In the genomic region with DNA sequence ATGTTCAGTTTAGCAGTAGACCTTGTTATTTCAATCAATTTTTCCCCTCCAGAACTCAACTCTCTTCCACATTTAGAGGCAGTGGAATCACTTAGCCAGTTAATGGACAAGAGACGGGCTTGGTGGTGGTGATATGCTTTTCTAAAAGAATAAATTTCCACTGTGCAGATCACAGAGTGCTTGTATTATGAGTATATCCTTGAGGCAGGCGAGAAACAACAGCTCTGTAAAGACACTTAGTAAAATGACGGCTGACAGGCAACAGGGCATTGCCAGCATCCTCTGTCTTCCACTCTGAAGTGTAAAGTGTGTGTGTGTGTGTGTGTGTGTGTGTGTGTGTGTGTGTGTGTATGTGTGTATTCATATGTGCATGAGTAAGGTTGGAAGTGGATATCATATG, we compare ENCODE assay signal across 29 mouse cellular contexts.
DNase-seq lines count a peak whose midpoint lies in the region; ATAC-seq and TF ChIP-seq lines count a peak whose summit lies in the region.
"Had no signal": no experiment of that assay in that cellular context is flagged by ENCODE, and none has a peak within 500 bp of the region (broad histone marks: within the 10 kb centered on the region; RNA-seq: fewer than 3 reads in every experiment).

No protein-coding gene starts in this region.

- no peak overlapping the region for H3K4me3 ChIP-seq in forebrain, embryonic 15.5 days
- H3K4me3 ChIP-seq in forebrain, embryonic 12.5 days (replicated peaks) = no peak overlapping the region
- H3K4me3 ChIP-seq in midbrain, embryonic 11.5 days (ENCODE audit: low read depth, low read length) = no peak overlapping the region
- H3K4me3 ChIP-seq in midbrain, postnatal 0 days (ENCODE audit: low read depth, low read length) = no peak overlapping the region
- no peak overlapping the region for H3K4me3 ChIP-seq in cortical plate, adult 2 months (ENCODE audit: insufficient read depth, low read length)
- no peak overlapping the region for H3K4me3 ChIP-seq in forebrain, postnatal 0 days (ENCODE audit: low read depth, low read length)
- H3K4me3 ChIP-seq: embryonic facial prominence, embryonic 10.5 days; embryonic facial prominence, embryonic 13.5 days; erythroblast, embryonic 14.5 days; gastrocnemius, adult 2 months; heart, embryonic 12.5 days; heart, embryonic 15.5 days; hindbrain, embryonic 10.5 days; hindbrain, embryonic 13.5 days had no signal

- 59% methylated on average over 3 of the region's 3 CpGs for WGBS in forebrain, embryonic 15.5 days
- WGBS in forebrain, embryonic 12.5 days = 76% methylated on average over 3 of the region's 3 CpGs
- 81% methylated on average over 3 of the region's 3 CpGs for WGBS in midbrain, embryonic 11.5 days
- 69% methylated on average over 3 of the region's 3 CpGs for whole genome bisulfite sequencing in midbrain, postnatal 0 days
- WGBS in forebrain, postnatal 0 days = 39% methylated on average over 3 of the region's 3 CpGs

- no peaks in the 10 kb centered on the region for H3K27me3 ChIP-seq in forebrain, embryonic 15.5 days
- no peaks in the 10 kb centered on the region for H3K27me3 ChIP-seq in forebrain, embryonic 12.5 days
- H3K27me3 ChIP-seq in midbrain, embryonic 11.5 days (ENCODE audit: control insufficient read depth, insufficient read depth, low read length) = no peaks in the 10 kb centered on the region
- no peaks in the 10 kb centered on the region for H3K27me3 ChIP-seq in midbrain, postnatal 0 days (ENCODE audit: insufficient read depth, low read length)
- no peaks in the 10 kb centered on the region for H3K27me3 ChIP-seq in forebrain, postnatal 0 days (ENCODE audit: insufficient read depth, low read length)
- H3K27me3 ChIP-seq: embryonic facial prominence, embryonic 13.5 days; heart, embryonic 12.5 days; heart, embryonic 15.5 days; hindbrain, embryonic 13.5 days had no signal

- no peaks in the 10 kb centered on the region for H3K36me3 ChIP-seq in forebrain, embryonic 15.5 days
- no peaks in the 10 kb centered on the region for H3K36me3 ChIP-seq in forebrain, embryonic 12.5 days (replicated peaks)
- no peaks in the 10 kb centered on the region for H3K36me3 ChIP-seq in midbrain, embryonic 11.5 days (ENCODE audit: control insufficient read depth, insufficient read depth, low read length)
- no peaks in the 10 kb centered on the region for H3K36me3 ChIP-seq in midbrain, postnatal 0 days (ENCODE audit: insufficient read depth, low read length)
- no peaks in the 10 kb centered on the region for H3K36me3 ChIP-seq in forebrain, postnatal 0 days (ENCODE audit: insufficient read depth)
- H3K36me3 ChIP-seq: embryonic facial prominence, embryonic 10.5 days; embryonic facial prominence, embryonic 13.5 days; heart, embryonic 12.5 days; heart, embryonic 15.5 days; hindbrain, embryonic 10.5 days; hindbrain, embryonic 13.5 days had no signal

- H3K27ac ChIP-seq in forebrain, embryonic 15.5 days (replicated peaks) = peak overlapping the region; percentile 79
- no peak overlapping the region for H3K27ac ChIP-seq in forebrain, embryonic 12.5 days
- H3K27ac ChIP-seq in midbrain, embryonic 11.5 days (ENCODE audit: low read depth, low read length) = no peak overlapping the region
- no peak overlapping the region for H3K27ac ChIP-seq in midbrain, postnatal 0 days (ENCODE audit: low read depth, low read length)
- H3K27ac ChIP-seq in cortical plate, adult 2 months (ENCODE audit: insufficient read depth, low read length) = peak overlapping the region; percentile 64
- H3K27ac ChIP-seq in forebrain, postnatal 0 days (ENCODE audit: low read depth, low read length) = peak overlapping the region; percentile 79
- H3K27ac ChIP-seq: embryonic facial prominence, embryonic 10.5 days; embryonic facial prominence, embryonic 13.5 days; gastrocnemius, adult 2 months; heart, embryonic 15.5 days; hindbrain, embryonic 10.5 days; hindbrain, embryonic 13.5 days had no signal

- no peak overlapping the region for H3K9ac ChIP-seq in forebrain, embryonic 15.5 days (replicated peaks)
- H3K9ac ChIP-seq in forebrain, embryonic 12.5 days = no peak overlapping the region
- H3K9ac ChIP-seq in midbrain, embryonic 11.5 days (ENCODE audit: low read length) = no peak overlapping the region
- no peak overlapping the region for H3K9ac ChIP-seq in midbrain, postnatal 0 days (replicated peaks; ENCODE audit: low read length, poor library complexity, severe bottlenecking)
- no peak overlapping the region for H3K9ac ChIP-seq in forebrain, postnatal 0 days
- H3K9ac ChIP-seq: embryonic facial prominence, embryonic 13.5 days; heart, embryonic 12.5 days; heart, embryonic 15.5 days; hindbrain, embryonic 13.5 days had no signal

- peaks cover 8% of the 10 kb centered on the region; the same call in 1 of the 2 replicates for H3K4me1 ChIP-seq in forebrain, embryonic 15.5 days
- no peaks in the 10 kb centered on the region for H3K4me1 ChIP-seq in forebrain, embryonic 12.5 days
- no peaks in the 10 kb centered on the region for H3K4me1 ChIP-seq in midbrain, embryonic 11.5 days (ENCODE audit: control insufficient read depth, insufficient read depth, low read length)
- H3K4me1 ChIP-seq in midbrain, postnatal 0 days (ENCODE audit: insufficient read depth, low read length) = no peaks in the 10 kb centered on the region
- peaks cover 13% of the 10 kb centered on the region for H3K4me1 ChIP-seq in cortical plate, adult 2 months (ENCODE audit: control insufficient read depth, insufficient read depth, low read length)
- H3K4me1 ChIP-seq in forebrain, postnatal 0 days (ENCODE audit: insufficient read depth) = peaks cover 12% of the 10 kb centered on the region; the same call in 1 of the 2 replicates
- H3K4me1 ChIP-seq: embryonic facial prominence, embryonic 10.5 days; embryonic facial prominence, embryonic 13.5 days; heart, embryonic 12.5 days; heart, embryonic 15.5 days; hindbrain, embryonic 10.5 days; hindbrain, embryonic 13.5 days had no signal

- TF ChIP-seq CTCF in midbrain, postnatal 0 days (IDR thresholded peaks at IDR 0.05) = no peak
- TF ChIP-seq CTCF in cortical plate, adult 2 months (IDR thresholded peaks at IDR 0.05; ENCODE audit: extremely low read depth, insufficient read depth, low read length) = no peak
- no peak for TF ChIP-seq CTCF in forebrain, postnatal 0 days (IDR thresholded peaks at IDR 0.05; ENCODE audit: low read depth)

- H3K9me3 ChIP-seq in forebrain, embryonic 15.5 days = no peaks in the 10 kb centered on the region
- H3K9me3 ChIP-seq in forebrain, embryonic 12.5 days = no peaks in the 10 kb centered on the region
- no peaks in the 10 kb centered on the region for H3K9me3 ChIP-seq in midbrain, embryonic 11.5 days (ENCODE audit: control insufficient read depth, low read length)
- H3K9me3 ChIP-seq in midbrain, postnatal 0 days (ENCODE audit: low read length) = no peaks in the 10 kb centered on the region
- no peaks in the 10 kb centered on the region for H3K9me3 ChIP-seq in forebrain, postnatal 0 days (ENCODE audit: low read length)
- H3K9me3 ChIP-seq: embryonic facial prominence, embryonic 10.5 days; embryonic facial prominence, embryonic 13.5 days; heart, embryonic 12.5 days; heart, embryonic 15.5 days; hindbrain, embryonic 10.5 days; hindbrain, embryonic 13.5 days had no signal

- peak; percentile 35 for DNase-seq in midbrain, embryonic 11.5 days (ENCODE audit: low spot score, missing footprints)
- DNase-seq in midbrain, postnatal 0 days (ENCODE audit: low spot score) = no peak
- DNase-seq in forebrain, postnatal 0 days = no peak
- DNase-seq in embryo, embryonic 10.5 days (ENCODE audit: low spot score) = no peak
- DNase-seq: adrenal gland, adult 2 months; adrenal gland, postnatal 14 days; cerebellum, adult 18-20 months; cerebellum, adult 9-10 months; cerebellum, postnatal 14 days; embryo, embryonic 11 days; gastrocnemius, adult 2 months; gastrocnemius, postnatal 25 days; heart, adult 18-20 months; heart, postnatal 10 days; heart, postnatal 36 days; kidney, adult 18-20 months had no signal

- H3K4me2 ChIP-seq in forebrain, embryonic 15.5 days (replicated peaks) = no peak overlapping the region
- no peak overlapping the region for H3K4me2 ChIP-seq in forebrain, embryonic 12.5 days
- no peak overlapping the region for H3K4me2 ChIP-seq in midbrain, embryonic 11.5 days
- no peak overlapping the region for H3K4me2 ChIP-seq in midbrain, postnatal 0 days (ENCODE audit: low read depth, low read length, poor library complexity, severe bottlenecking)
- no peak overlapping the region for H3K4me2 ChIP-seq in forebrain, postnatal 0 days (ENCODE audit: low read depth)
- H3K4me2 ChIP-seq: embryonic facial prominence, embryonic 13.5 days; heart, embryonic 12.5 days; heart, embryonic 15.5 days; hindbrain, embryonic 13.5 days had no signal

- ATAC-seq in forebrain, embryonic 15.5 days (replicated peaks) = peak; percentile 58; the same call in 1 of the 2 replicates
- no peak for ATAC-seq in forebrain, embryonic 12.5 days (ENCODE audit: low FRiP score)
- ATAC-seq in midbrain, embryonic 11.5 days (ENCODE audit: low FRiP score) = no peak
- ATAC-seq in midbrain, postnatal 0 days (ENCODE audit: low FRiP score) = no peak
- ATAC-seq in forebrain, postnatal 0 days = peak; percentile 42; the same call in 1 of the 2 replicates
- ATAC-seq: CD4-positive, CD25-positive, alpha-beta regulatory T cell, adult 4 months; hindbrain, embryonic 16.5 days; intestine, embryonic 16.5 days had no signal

- no peak for TF ChIP-seq POLR2A in cortical plate, adult 2 months (IDR thresholded peaks at IDR 0.05; ENCODE audit: extremely low read depth, insufficient read depth, low read length)

Comparison
In these comparisons a context has a peak if more than half of its experiments do, and no peak if none do; other contexts are left out.
1. ATAC-seq: peak in forebrain, embryonic 15.5 days (single experiment) and forebrain, postnatal 0 days (single experiment); none in forebrain, embryonic 12.5 days (single experiment), midbrain, embryonic 11.5 days (single experiment) and midbrain, postnatal 0 days (single experiment).
2. H3K27ac ChIP-seq: peak in forebrain, embryonic 15.5 days (single experiment), cortical plate, adult 2 months (single experiment) and forebrain, postnatal 0 days (single experiment); none in forebrain, embryonic 12.5 days (single experiment), midbrain, embryonic 11.5 days (single experiment) and midbrain, postnatal 0 days (single experiment).